Mouse (Mus musculus) neural tube, embryonic 15.5 days (tissue): Measurements from ENCODE around the gene Map2k4. TPM values are rescaled to one million over a fixed set of nuclear protein-coding genes. Genes with fewer than 3 reads are reported as not detected.

Experiments used
- ATAC-seq: fragments of 200-750 bp; cut with Nextera tagmentation; 2 replicates; pipeline ENCODE4 v1.8.0; 2017; ENCODE audit warnings: mild to moderate bottlenecking, moderate TSS enrichment, moderate library complexity; ENCODE audit not compliant: low FRiP score
- H3K27ac ChIP-seq: fragments of 300-500 bp; sonication (generic); replicated peaks from 2 replicates; pipeline ENCODE4 v1.5.1; 2015; ENCODE audit warnings: mild to moderate bottlenecking, inconsistent platforms
- H3K27me3 ChIP-seq: fragments of 300-500 bp; sonication (generic); replicated peaks from 2 replicates; pipeline ENCODE4 v1.6.1; 2015; ENCODE audit warnings: inconsistent platforms
- H3K36me3 ChIP-seq: fragments of 300-500 bp; sonication (generic); 2 replicates; pipeline ENCODE4 v1.6.1; 2015; ENCODE audit warnings: inconsistent platforms
- H3K4me1 ChIP-seq: fragments of 300-500 bp; sonication (generic); 2 replicates; pipeline ENCODE4 v1.6.1; 2015; ENCODE audit warnings: inconsistent platforms
- H3K4me2 ChIP-seq: fragments of 300-500 bp; sonication (generic); 2 replicates; pipeline ENCODE4 v1.6.1; 2015; ENCODE audit warnings: inconsistent platforms, mild to moderate bottlenecking, moderate library complexity
- H3K4me3 ChIP-seq: fragments of 300-500 bp; sonication (generic); replicated peaks from 2 replicates; pipeline ENCODE4 v1.5.1; 2015; ENCODE audit warnings: mild to moderate bottlenecking, inconsistent platforms
- H3K9ac ChIP-seq: fragments of 300-500 bp; sonication (generic); replicated peaks from 2 replicates; pipeline ENCODE4 v1.6.1; 2015; ENCODE audit warnings: mild to moderate bottlenecking, inconsistent platforms
- H3K9me3 ChIP-seq: fragments of 300-500 bp; sonication (generic); replicated peaks from 2 replicates; pipeline ENCODE4 v1.6.1; 2016; ENCODE audit warnings: inconsistent platforms
- WGBS: fragments of 180-500 bp; shearing (Covaris S2); methylation state at CpG from one replicate; pipeline ENCODE4 v1.1.7; 2015; ENCODE audit warnings: mixed read lengths; 5-methylcytosine and 5-hydroxymethylcytosine counted together
- polyA plus RNA-seq: library from polyadenylated mRNA; unstranded; fragments of >200 nt; fragmentation: Nextera tagmentation; extraction: Ambion mirVana; gene quantifications from 2 replicates; pipeline ENCODE4 v1.2.1, GENCODE M21; 2015

The Map2k4 gene
- polyA plus RNA-seq, 1 experiment from 2014 or later: 109 TPM

GRCm38 (mm10) chr11:65704861-65705260 lies 83.2 kb downstream of the Map2k4 start:
- Histone ChIP-seq H3K9me3 (no peaks in the 10 kb centered on the region), H3K4me1 (no peaks in the 10 kb centered on the region), H3K27ac (no peak overlapping the region), H3K4me3 (no peak overlapping the region), H3K9ac (no peak overlapping the region), H3K27me3 (no peaks in the 10 kb centered on the region), H3K36me3 (peaks cover 38% of the 10 kb centered on the region), H3K4me2 (no peak overlapping the region)
- no peak for ATAC-seq
- 92% methylated on average over 4 of the region's 4 CpGs for WGBS

DNA sequence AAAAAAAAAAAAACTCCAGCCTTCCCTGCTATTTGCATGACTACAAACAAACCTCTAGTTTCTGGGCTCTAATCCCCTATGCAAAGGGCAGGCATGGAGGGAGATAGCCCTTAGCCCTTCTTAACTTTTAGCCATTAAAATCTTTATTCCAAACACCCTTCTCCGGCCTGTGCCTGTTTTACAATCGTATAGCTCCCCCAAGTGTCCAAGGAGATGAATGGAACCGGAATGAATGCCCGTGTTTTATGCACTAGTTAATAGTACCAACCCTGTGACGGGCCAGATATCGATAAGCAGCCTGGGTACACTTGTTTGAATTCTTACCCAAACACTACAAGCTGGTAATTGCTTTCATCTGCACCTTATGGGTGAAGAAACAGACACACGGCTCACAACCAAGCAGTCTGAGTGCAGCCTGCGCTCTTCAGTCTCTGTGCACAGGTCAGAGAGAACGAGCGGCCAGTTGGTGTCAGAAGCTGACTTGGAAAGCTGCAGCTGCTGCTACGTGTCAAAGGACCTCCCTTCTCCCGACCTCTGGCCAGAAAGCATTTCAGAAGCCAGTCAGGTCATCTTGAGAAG lies 109.2 kb downstream of the Map2k4 start:
- peak; percentile 65; the same call in 1 of the 2 replicates for ATAC-seq
- Histone ChIP-seq H3K36me3 (peaks cover 3% of the 10 kb centered on the region; the same call in 1 of the 2 replicates), H3K4me3 (no peak overlapping the region), H3K4me1 (peaks cover 3% of the 10 kb centered on the region; the same call in 1 of the 2 replicates), H3K4me2 (peak overlapping the region; percentile 29; the same call in 1 of the 2 replicates), H3K9me3 (no peaks in the 10 kb centered on the region), H3K9ac (no peak overlapping the region), H3K27ac (no peak overlapping the region), H3K27me3 (no peaks in the 10 kb centered on the region)
- 39% methylated on average over 12 of the region's 12 CpGs for WGBS

DNA sequence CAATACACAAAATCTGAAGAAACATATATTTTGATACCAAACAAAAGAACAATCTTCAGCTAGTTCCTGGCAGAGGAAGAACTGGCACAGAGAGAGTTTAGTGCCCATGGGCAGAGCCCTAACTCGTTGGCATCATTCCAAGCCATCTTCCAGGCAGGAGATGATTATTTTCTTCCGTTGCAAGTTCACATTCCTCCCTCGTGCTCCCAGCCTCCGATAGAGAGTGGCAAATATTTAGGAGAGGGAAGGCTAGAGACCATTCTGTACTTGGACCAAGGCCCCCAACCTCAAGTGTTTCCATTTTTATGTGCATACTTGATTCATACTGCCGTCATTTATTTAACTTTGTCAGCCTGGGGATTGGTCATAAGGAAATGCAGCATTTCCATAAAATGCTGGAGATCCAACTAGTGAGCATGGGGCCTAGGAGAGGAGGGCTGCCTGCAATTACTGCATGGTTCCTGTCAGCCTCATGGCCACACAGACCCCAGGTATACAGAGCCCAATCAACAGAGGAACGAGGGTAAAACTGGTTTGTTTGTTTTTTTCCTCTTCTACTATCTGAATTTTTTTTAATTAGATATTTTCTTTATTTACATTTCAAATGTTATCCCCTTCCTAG lies 120.6 kb downstream of the Map2k4 start:
- ATAC-seq: no peak
- no peak overlapping the region for H3K27ac ChIP-seq

GRCm38 (mm10) chr11:65664903-65665302 lies 123.2 kb downstream of the Map2k4 start:
- ATAC-seq: no peak
- no peak overlapping the region for H3K4me2 ChIP-seq
- no peak overlapping the region for H3K4me3 ChIP-seq
- H3K36me3 ChIP-seq: no peaks in the 10 kb centered on the region
- no peaks in the 10 kb centered on the region for H3K9me3 ChIP-seq
- H3K27ac ChIP-seq: no peak overlapping the region
- 56% methylated on average over 6 of the region's 6 CpGs for WGBS
- H3K9ac ChIP-seq: no peak overlapping the region
- H3K4me1 ChIP-seq: peaks cover 4% of the 10 kb centered on the region; the same call in 1 of the 2 replicates
- H3K27me3 ChIP-seq: no peaks in the 10 kb centered on the region

More for the DNA sequence above, 120.6 kb downstream of the Map2k4 start:
- Histone ChIP-seq H3K4me1 (peaks cover 4% of the 10 kb centered on the region; the same call in 1 of the 2 replicates), H3K4me3 (no peak overlapping the region), H3K9ac (no peak overlapping the region), H3K4me2 (no peak overlapping the region), H3K27me3 (no peaks in the 10 kb centered on the region), H3K36me3 (no peaks in the 10 kb centered on the region), H3K9me3 (no peaks in the 10 kb centered on the region)
- 57% methylated on average over 6 of the region's 6 CpGs for WGBS

DNA sequence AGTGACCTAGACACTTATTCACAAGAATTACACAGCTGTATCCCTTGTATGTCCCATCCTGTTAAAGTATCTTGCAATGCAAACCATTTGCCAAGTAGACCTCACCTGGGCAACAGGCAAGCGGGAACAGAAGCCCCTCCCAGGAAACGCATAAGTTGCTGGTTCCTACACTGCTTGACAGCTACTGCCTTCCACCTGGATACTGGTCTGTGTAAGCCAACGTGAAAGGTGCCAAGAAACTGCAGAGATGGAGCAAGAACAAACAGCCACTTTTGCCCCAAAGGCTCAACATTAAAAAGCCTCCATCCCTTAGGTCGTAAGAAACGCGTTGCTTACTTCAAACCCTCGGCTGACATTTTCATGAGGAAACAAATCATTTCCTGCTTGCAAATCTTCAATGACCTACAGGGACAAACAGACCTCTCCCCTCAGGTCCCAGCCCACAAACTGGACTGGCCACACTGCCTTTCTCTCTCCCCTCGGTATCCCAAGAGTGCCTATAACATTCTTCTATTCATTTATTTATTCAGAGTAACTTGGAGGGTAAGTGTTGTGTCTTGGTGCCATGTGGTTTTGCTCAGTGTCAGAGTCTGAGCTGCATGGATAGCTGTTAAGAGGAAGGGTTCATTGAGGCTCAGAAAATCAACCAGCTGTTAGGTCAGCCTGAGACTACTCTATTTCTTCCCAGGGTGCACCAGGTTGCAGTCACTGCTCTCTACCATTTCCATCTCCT lies 126.1 kb downstream of the Map2k4 start:
- Histone ChIP-seq H3K4me3 (no peak overlapping the region), H3K36me3 (no peaks in the 10 kb centered on the region), H3K4me2 (no peak overlapping the region), H3K4me1 (peaks cover 4% of the 10 kb centered on the region; the same call in 1 of the 2 replicates), H3K27me3 (no peaks in the 10 kb centered on the region), H3K9ac (no peak overlapping the region), H3K9me3 (no peaks in the 10 kb centered on the region), H3K27ac (no peak overlapping the region)
- ATAC-seq: no peak
- 78% methylated on average over 8 of the region's 8 CpGs for WGBS

- Histone ChIP-seq H3K4me1 (no peaks in the 10 kb centered on the region), H3K36me3 (no peaks in the 10 kb centered on the region), H3K4me2 (no peak overlapping the region), H3K4me3 (no peak overlapping the region), H3K9me3 (no peaks in the 10 kb centered on the region), H3K27me3 (no peaks in the 10 kb centered on the region), H3K9ac (no peak overlapping the region), H3K27ac (no peak overlapping the region)
- no peak for ATAC-seq
- WGBS: 92% methylated on average over 8 of the region's 8 CpGs
Observed at GRCm38 (mm10) chr11:65653932-65654331, 134.2 kb downstream of the Map2k4 start.

DNA sequence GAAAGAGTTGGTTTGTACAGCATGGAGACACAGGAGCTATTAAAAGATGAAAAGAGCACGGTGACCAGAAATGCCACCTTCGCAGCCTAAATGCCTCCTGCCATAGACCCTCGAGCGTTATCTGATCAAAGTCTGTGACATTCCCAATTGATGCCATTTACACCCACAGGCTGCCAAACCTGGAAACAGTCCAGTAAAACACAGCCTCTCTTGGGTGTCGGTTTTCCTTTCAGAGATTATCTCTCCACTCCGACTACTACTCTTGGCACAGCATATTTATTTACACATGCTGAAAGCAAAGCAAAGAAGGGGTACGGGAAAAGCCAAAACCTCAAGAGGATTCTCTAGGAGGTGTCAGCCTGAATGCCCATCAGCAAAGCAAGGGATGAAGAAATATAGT lies 136.7 kb downstream of the Map2k4 start:
- Histone ChIP-seq H3K27me3 (no peaks in the 10 kb centered on the region), H3K9me3 (no peaks in the 10 kb centered on the region), H3K9ac (no peak overlapping the region), H3K4me1 (no peaks in the 10 kb centered on the region), H3K27ac (no peak overlapping the region), H3K4me3 (no peak overlapping the region), H3K36me3 (no peaks in the 10 kb centered on the region), H3K4me2 (no peak overlapping the region)
- WGBS: 75% methylated on average over 7 of the region's 7 CpGs
- ATAC-seq: no peak

DNA sequence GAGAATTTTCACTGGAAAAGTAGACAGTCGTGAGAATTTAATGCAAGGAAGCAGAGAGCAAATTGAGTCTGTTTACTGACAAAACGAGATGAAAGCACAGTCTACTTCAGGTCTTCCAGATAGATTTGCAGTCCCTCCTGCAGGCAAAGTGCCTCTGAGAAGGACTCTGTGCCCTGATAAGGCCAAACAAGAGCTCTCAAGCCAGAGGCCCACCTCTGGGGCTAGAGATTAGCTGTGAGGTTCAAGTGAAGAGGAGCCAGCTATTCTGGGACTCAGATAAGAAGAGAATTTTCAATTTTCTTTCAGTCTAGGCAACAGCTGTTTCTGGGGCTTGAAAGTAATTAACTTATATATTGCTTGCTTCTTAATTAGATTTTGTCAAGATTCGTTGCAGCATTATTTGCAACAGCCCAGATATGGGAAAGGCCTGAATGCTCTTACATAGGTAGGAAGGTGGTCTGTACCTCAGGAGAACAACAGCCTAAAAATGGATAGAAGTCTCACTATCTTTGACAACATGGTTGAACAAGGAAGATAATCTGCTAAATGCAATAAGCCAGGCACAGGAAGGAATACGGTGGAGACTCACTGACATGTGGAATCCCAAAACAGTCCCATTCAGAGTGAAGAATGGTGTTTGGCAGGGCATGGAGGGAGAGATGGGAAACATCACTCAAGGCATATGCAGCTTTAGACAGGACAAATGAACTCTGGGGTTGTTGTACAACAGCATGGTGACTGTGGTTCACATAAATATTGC lies 138.0 kb downstream of the Map2k4 start:
- ATAC-seq: no peak
- H3K9me3 ChIP-seq: no peaks in the 10 kb centered on the region
- H3K4me1 ChIP-seq: no peaks in the 10 kb centered on the region
- no peaks in the 10 kb centered on the region for H3K27me3 ChIP-seq
- WGBS: 60% methylated on average over 4 of the region's 4 CpGs
- H3K4me3 ChIP-seq: no peak overlapping the region
- H3K36me3 ChIP-seq: no peaks in the 10 kb centered on the region
- no peak overlapping the region; the same call in 1 of the 2 replicates for H3K27ac ChIP-seq
- no peak overlapping the region for H3K9ac ChIP-seq
- H3K4me2 ChIP-seq: no peak overlapping the region

DNA sequence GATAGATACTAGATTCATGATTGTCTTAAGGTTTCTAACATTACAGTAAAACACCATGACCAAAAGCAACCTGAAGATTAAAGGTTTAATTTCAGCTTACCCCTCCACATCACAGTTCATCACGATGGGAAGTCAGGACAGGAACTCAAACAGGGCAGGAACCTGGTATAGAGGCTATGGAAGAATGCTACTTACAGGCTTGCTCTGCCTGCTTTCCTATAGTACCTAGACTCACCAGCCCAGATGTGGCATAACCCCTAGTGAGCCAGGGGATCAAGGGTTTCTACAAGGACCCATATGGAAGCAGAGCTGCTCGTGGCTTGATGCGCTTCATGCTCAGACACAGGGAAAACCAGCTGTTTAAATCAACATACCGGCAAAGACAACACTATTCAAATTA lies 138.6 kb downstream of the Map2k4 start:
- no peak overlapping the region for H3K9ac ChIP-seq
- no peak overlapping the region for H3K27ac ChIP-seq
- WGBS: 78% methylated on average over 4 of the region's 4 CpGs

DNA sequence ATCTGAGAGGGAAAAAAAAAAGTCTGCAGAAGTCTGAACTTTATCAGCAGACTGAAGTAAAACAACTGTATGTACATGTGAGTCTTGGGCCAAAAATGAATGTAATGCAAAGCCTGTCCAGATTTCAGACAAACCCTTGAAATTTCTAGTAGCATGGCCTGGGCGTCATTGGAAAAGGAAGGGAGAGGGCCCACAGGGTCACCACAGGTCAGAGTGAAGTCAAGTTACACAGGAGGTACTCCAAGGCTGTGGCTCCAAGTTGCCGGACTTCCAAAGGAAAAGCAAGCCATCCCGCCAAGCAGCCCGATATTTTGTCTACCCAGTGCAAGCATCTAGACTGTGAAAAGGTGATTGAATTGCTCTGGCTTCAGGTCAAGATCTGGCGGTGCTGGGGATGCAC lies 141.8 kb downstream of the Map2k4 start:
- WGBS: 93% methylated on average over 5 of the region's 5 CpGs
- Histone ChIP-seq H3K4me3 (no peak overlapping the region), H3K27ac (no peak overlapping the region), H3K27me3 (no peaks in the 10 kb centered on the region), H3K9ac (no peak overlapping the region), H3K36me3 (no peaks in the 10 kb centered on the region), H3K4me1 (no peaks in the 10 kb centered on the region), H3K4me2 (no peak overlapping the region), H3K9me3 (no peaks in the 10 kb centered on the region)
- no peak for ATAC-seq

More for the DNA sequence above, 138.6 kb downstream of the Map2k4 start:
- ATAC-seq: no peak
- no peak overlapping the region for H3K4me3 ChIP-seq
- H3K9me3 ChIP-seq: no peaks in the 10 kb centered on the region
- no peak overlapping the region for H3K4me2 ChIP-seq
- no peaks in the 10 kb centered on the region for H3K4me1 ChIP-seq
- H3K27me3 ChIP-seq: no peaks in the 10 kb centered on the region
- H3K36me3 ChIP-seq: no peaks in the 10 kb centered on the region

- Histone ChIP-seq H3K27me3 (no peaks in the 10 kb centered on the region), H3K36me3 (no peaks in the 10 kb centered on the region), H3K9ac (no peak overlapping the region), H3K27ac (no peak overlapping the region), H3K4me2 (no peak overlapping the region), H3K9me3 (no peaks in the 10 kb centered on the region), H3K4me1 (no peaks in the 10 kb centered on the region), H3K4me3 (no peak overlapping the region)
- ATAC-seq: no peak
- 70% methylated on average over 4 of the region's 4 CpGs for WGBS
Observed at GRCm38 (mm10) chr11:65644539-65644938, 143.6 kb downstream of the Map2k4 start.
